ENCODE assay signal across 9 mouse cellular contexts in the genomic region with DNA sequence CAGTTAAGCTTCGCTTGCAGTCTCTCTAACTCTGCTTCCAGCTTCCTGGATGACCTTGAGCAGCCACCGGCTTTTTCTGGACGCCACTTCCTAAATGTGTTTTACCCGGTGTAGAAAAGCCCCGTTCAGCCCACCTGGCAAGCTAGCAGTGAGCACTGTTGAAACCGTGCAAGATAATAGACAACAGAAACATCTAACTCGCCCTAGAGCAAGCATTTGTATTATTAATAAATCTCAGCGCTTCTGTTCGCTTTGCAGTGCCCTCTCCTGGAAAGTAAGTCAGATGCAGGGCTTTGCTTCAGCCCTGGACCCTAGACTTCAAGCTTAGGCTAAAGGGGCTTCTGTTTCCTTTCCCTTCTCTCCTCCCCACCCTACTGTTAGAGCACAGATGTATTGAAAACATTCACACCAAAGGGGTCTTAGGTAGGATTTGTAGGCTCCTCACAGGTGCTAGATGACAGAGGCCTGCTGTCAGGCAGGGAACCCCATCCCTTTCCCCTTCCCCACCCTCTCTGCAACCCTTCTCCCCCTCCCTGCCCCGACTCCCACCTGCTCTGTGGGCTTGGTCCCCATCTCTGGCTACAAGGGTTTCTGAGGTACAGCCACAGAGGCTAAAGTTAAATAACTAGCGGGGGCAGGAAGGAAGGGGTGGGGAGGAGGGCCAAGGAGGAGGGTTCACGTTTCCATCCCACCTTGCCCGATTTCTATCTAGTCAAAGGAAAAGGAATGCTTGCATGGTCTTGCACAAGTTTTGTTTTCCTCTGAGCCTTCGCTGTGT. TPM values are rescaled to one million over a fixed set of nuclear protein-coding genes. Genes with fewer than 3 reads are reported as not detected.
DNase-seq lines count a peak whose midpoint lies in the region; ATAC-seq and TF ChIP-seq lines count a peak whose summit lies in the region.
"Had no signal": no experiment of that assay in that cellular context is flagged by ENCODE, and none has a peak within 500 bp of the region (broad histone marks: within the 10 kb centered on the region; RNA-seq: fewer than 3 reads in every experiment).

Gene Ccr10 (minus strand): TSS at position 593 of the 778 bp plus-strand sequence.

- WGBS in forebrain, embryonic 12.5 days: 21% methylated on average over 14 of the region's 14 CpGs
- WGBS in limb, embryonic 14.5 days: 19% methylated on average over 14 of the region's 14 CpGs
- WGBS in small intestine, adult 2 months: 37% methylated on average over 14 of the region's 14 CpGs

- H3K9ac ChIP-seq in forebrain, embryonic 12.5 days: peak within 1 kb of the TSS; percentile 44
- peak within 1 kb of the TSS; percentile 41; the same call in 1 of the 2 replicates for H3K9ac ChIP-seq in limb, embryonic 14.5 days (ENCODE audit: low read depth, low read length, severe bottlenecking)

- no peaks in the 10 kb centered on the region for H3K9me3 ChIP-seq in E14TG2a.4 (ENCODE audit: low read length)
- H3K9me3 ChIP-seq in forebrain, embryonic 12.5 days: no peaks in the 10 kb centered on the region
- no peaks in the 10 kb centered on the region for H3K9me3 ChIP-seq in limb, embryonic 14.5 days (ENCODE audit: control insufficient read depth, low read length)

- H3K27ac ChIP-seq in forebrain, embryonic 12.5 days: no peak within 1 kb of the TSS
- H3K27ac ChIP-seq in limb, embryonic 14.5 days (replicated peaks; ENCODE audit: low read depth, low read length): no peak within 1 kb of the TSS
- H3K27ac ChIP-seq in small intestine, adult 2 months (ENCODE audit: insufficient read depth, low read depth, low read length): peak within 1 kb of the TSS; percentile 67; the same call in 1 of the 2 replicates

- TF ChIP-seq CTCF in E14TG2a.4 (conservative IDR thresholded peaks at IDR 0.05; ENCODE audit: low read length): no peak; the same call in 1 of the 2 replicates
- TF ChIP-seq CTCF in small intestine, adult 2 months (IDR thresholded peaks at IDR 0.05; ENCODE audit: extremely low read depth, insufficient read length, insufficient replicate concordance, low read depth, low read length): no peak

- intact Hi-C loops in left cerebral cortex, postnatal 14 days (cut with DNase I): loop anchor here (5.0 to 10.0 kb wide), 2 partner anchors 50 to 78 kb away; partner anchors contain the start of gene Psmc3ip

- H3K4me3 ChIP-seq in E14TG2a.4 (replicated peaks; ENCODE audit: low read length): peak within 1 kb of the TSS; percentile 62
- peak within 1 kb of the TSS; percentile 36 for H3K4me3 ChIP-seq in forebrain, embryonic 12.5 days (replicated peaks)
- H3K4me3 ChIP-seq in limb, embryonic 14.5 days (replicated peaks; ENCODE audit: low read length): peak within 1 kb of the TSS; percentile 35
- peak within 1 kb of the TSS; percentile 52 for H3K4me3 ChIP-seq in small intestine, adult 2 months (ENCODE audit: low read depth, low read length)

- DNase-seq in cerebellum, adult 9-10 months: peak; percentile 79
- DNase-seq in cerebellum, postnatal 4 days (ENCODE audit: low spot score in 2 of 2): no peak
- no peak for DNase-seq in limb, embryonic 14.5 days (ENCODE audit: low spot score)
- no peak for DNase-seq in frontal cortex, postnatal 10 days (ENCODE audit: low spot score in 2 of 2)
- DNase-seq in left cerebral cortex, postnatal 14 days (ENCODE audit: low spot score in 2 of 2): no peak

- H3K4me1 ChIP-seq in E14TG2a.4 (replicated peaks; ENCODE audit: low read depth, low read length): peaks cover 82% of the 10 kb centered on the region
- peaks cover 66% of the 10 kb centered on the region for H3K4me1 ChIP-seq in forebrain, embryonic 12.5 days
- peaks cover 27% of the 10 kb centered on the region for H3K4me1 ChIP-seq in limb, embryonic 14.5 days (ENCODE audit: control insufficient read depth, insufficient read depth, low read length)
- H3K4me1 ChIP-seq in small intestine, adult 2 months (ENCODE audit: control insufficient read depth, insufficient read depth, insufficient read length, low read length): peaks cover 24% of the 10 kb centered on the region

- H3K27me3 ChIP-seq in E14TG2a.4 (ENCODE audit: insufficient read depth, low read length): peaks cover 89% of the 10 kb centered on the region
- H3K27me3 ChIP-seq in forebrain, embryonic 12.5 days: peaks cover 77% of the 10 kb centered on the region
- H3K27me3 ChIP-seq in limb, embryonic 14.5 days (ENCODE audit: control insufficient read depth, insufficient read depth, low read length): peaks cover 49% of the 10 kb centered on the region
- no peaks in the 10 kb centered on the region for H3K27me3 ChIP-seq in small intestine, adult 2 months (ENCODE audit: control insufficient read depth, insufficient read depth, low read length)
- H3K27me3 ChIP-seq: Patski had no signal

- no peak for ATAC-seq in forebrain, embryonic 12.5 days (ENCODE audit: low FRiP score)
- no peak for ATAC-seq in limb, embryonic 14.5 days (ENCODE audit: low FRiP score, low read depth)
- ATAC-seq: Patski had no signal

- TF ChIP-seq POLR2A in limb, embryonic 14.5 days (IDR thresholded peaks at IDR 0.05; ENCODE audit: borderline replicate concordance, extremely low read depth, insufficient read depth, insufficient read length): no peak
- no peak for TF ChIP-seq POLR2A in small intestine, adult 2 months (IDR thresholded peaks at IDR 0.05; ENCODE audit: low read depth, low read length)

- H3K36me3 ChIP-seq in E14TG2a.4 (ENCODE audit: insufficient read depth, low read length): no peaks in the 10 kb centered on the region
- no peaks in the 10 kb centered on the region for H3K36me3 ChIP-seq in forebrain, embryonic 12.5 days (replicated peaks)
- H3K36me3 ChIP-seq in limb, embryonic 14.5 days (ENCODE audit: control insufficient read depth, insufficient read depth, low read length): no peaks in the 10 kb centered on the region
- no peaks in the 10 kb centered on the region for H3K36me3 ChIP-seq in small intestine, adult 2 months (ENCODE audit: control insufficient read depth, insufficient read depth, low read length)

- peak within 1 kb of the TSS; percentile 60 for H3K4me2 ChIP-seq in forebrain, embryonic 12.5 days
- peak within 1 kb of the TSS; percentile 80 for H3K4me2 ChIP-seq in limb, embryonic 14.5 days (replicated peaks; ENCODE audit: low read depth, low read length, severe bottlenecking)

RNA-seq across cellular contexts. Expression of gene Ccr10, which starts in this region (rescaled TPM):
- 0.10 TPM in 1 of 2 replicates, not detected in the other for polyA plus RNA-seq in forebrain, embryonic 12.5 days (2016; fragmentation: Nextera tagmentation; extraction: Ambion mirVana)
- polyA plus RNA-seq in limb, embryonic 14.5 days (2012; rRNA removed): 0.09 and 0.17 TPM in 2 replicates
- polyA plus RNA-seq in limb, embryonic 14.5 days (2014; fragmentation: Nextera tagmentation; extraction: Ambion mirVana): 0.11 and 0.41 TPM in 2 replicates
- polyA plus RNA-seq in small intestine, adult 2 months (2012; rRNA removed): 18.4 and 25.7 TPM in 2 replicates
- total RNA-seq in left cerebral cortex, postnatal 14 days (2021): under 1 TPM; 0.19 to 0.26 TPM

Comparison
In these comparisons a context has a peak if more than half of its experiments do, and no peak if none do; other contexts are left out.
1. RNA of gene Ccr10 (polyA plus RNA-seq): 18.4 to 25.7 TPM in small intestine, adult 2 months; 0.09 to 0.41 TPM in limb, embryonic 14.5 days and 0.10 TPM in forebrain, embryonic 12.5 days; every median in the first group is over 10 times any median in the second.
2. Peak in every context shown above with its lines, with median percentiles within 50 percentile points of each other: H3K4me3 ChIP-seq.